Mouse (Mus musculus): ENCODE measurements around the gene Capn11. TPM values are rescaled to one million over a fixed set of nuclear protein-coding genes. Genes with fewer than 3 reads are reported as not detected.

The Capn11 gene
- polyA plus RNA-seq, 1 experiment from 2014 or later, result 0.33 TPM

DNA sequence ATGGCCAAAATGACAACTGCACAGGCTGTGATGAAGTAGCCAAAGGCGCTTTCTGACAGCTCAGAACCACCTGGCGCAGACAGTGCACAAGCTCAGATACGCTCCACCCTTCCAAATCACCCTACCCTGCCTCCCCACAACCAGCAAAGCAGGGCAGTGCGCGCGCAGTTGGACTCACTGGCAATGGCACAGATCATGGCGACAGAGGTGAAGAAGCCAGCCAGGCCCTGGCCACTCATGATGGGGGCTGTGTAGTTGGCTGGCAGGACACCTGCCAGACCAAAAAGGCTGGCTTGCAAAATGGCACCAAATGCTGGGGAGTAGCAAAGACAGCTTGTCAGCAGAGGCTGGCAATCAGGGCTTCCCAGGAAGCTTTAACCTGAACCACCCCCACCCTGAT, 69.9 kb downstream of the Capn11 start:
- Histone ChIP-seq H3K9me3 (peaks cover 7% of the 10 kb centered on the region; the same call in 1 of the 2 replicates), H3K27me3 (replicated peaks) (peaks cover 2% of the 10 kb centered on the region; the same call in 1 of the 2 replicates), H3K9ac (no peak overlapping the region), H3K36me3 (peaks cover 43% of the 10 kb centered on the region), H3K4me2 (no peak overlapping the region), H3K4me1 (peaks cover 55% of the 10 kb centered on the region), H3K4me3 (no peak overlapping the region), H3K27ac (replicated peaks) (no peak overlapping the region)
- 95% methylated on average over 7 of the region's 7 CpGs for WGBS
- ATAC-seq (ENCODE audit: extremely low read depth, insufficient number of reproducible peaks, low FRiP score, low TSS enrichment), result no peak

DNA sequence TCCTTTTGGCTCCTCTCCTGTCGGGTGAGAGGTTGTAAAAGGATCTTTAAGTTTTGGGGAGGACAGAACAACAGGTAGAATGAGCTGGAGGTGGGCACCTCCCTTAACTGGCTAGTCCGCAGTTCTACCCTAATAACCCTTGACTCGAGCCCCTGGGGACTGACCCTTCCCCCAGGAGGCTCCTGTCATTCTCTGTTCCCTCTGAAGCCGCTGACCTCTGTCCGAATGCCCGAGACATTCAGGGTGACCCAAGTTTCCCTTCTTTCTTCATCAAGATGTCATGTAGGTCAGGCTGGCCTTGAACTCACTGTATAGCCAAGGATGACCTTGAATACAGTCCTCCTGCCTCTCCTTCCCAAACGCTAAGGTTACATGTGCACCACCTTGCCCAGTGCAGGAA, 70.8 kb downstream of the Capn11 start:
- Histone ChIP-seq H3K27ac (replicated peaks) (no peak overlapping the region), H3K9ac (no peak overlapping the region), H3K36me3 (peaks cover 43% of the 10 kb centered on the region), H3K4me3 (no peak overlapping the region), H3K27me3 (replicated peaks) (no peaks in the 10 kb centered on the region), H3K9me3 (peaks cover 7% of the 10 kb centered on the region; the same call in 1 of the 2 replicates), H3K4me1 (peaks cover 55% of the 10 kb centered on the region), H3K4me2 (no peak overlapping the region)
- 93% methylated on average over 7 of the region's 7 CpGs for WGBS
- ATAC-seq (ENCODE audit: extremely low read depth, insufficient number of reproducible peaks, low FRiP score, low TSS enrichment), result no peak

DNA sequence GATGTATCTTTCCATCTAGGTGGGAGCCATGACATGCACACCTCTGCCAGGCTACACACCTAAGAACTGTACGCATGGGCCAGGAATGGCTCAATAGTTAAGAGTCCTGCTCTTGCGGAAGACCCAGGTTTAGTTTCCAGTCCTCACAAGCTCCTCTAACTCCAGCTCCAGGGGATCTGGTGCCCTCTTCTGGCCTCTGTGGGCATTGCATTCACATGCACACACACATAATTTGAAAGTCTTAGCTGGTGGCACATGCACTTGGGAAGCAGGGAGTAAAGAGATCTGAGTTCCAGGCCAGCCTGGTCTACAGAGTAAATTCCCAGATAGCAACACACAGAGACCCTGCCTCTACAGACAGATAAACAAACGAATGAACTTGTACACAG, 72.7 kb downstream of the Capn11 start:
- no peak overlapping the region for H3K9ac ChIP-seq
- H3K4me1 ChIP-seq, result peaks cover 47% of the 10 kb centered on the region
- 93% methylated on average over 3 of the region's 3 CpGs for WGBS
- peak overlapping the region; percentile 95; the same call in 1 of the 2 replicates for H3K27ac ChIP-seq (replicated peaks)
- H3K9me3 ChIP-seq, result peaks cover 7% of the 10 kb centered on the region; the same call in 1 of the 2 replicates
- no peaks in the 10 kb centered on the region for H3K27me3 ChIP-seq (replicated peaks)
- H3K4me2 ChIP-seq, result no peak overlapping the region
- no peak for ATAC-seq (ENCODE audit: extremely low read depth, insufficient number of reproducible peaks, low FRiP score, low TSS enrichment)
- H3K36me3 ChIP-seq, result peaks cover 43% of the 10 kb centered on the region
- H3K4me3 ChIP-seq, result no peak overlapping the region

DNA sequence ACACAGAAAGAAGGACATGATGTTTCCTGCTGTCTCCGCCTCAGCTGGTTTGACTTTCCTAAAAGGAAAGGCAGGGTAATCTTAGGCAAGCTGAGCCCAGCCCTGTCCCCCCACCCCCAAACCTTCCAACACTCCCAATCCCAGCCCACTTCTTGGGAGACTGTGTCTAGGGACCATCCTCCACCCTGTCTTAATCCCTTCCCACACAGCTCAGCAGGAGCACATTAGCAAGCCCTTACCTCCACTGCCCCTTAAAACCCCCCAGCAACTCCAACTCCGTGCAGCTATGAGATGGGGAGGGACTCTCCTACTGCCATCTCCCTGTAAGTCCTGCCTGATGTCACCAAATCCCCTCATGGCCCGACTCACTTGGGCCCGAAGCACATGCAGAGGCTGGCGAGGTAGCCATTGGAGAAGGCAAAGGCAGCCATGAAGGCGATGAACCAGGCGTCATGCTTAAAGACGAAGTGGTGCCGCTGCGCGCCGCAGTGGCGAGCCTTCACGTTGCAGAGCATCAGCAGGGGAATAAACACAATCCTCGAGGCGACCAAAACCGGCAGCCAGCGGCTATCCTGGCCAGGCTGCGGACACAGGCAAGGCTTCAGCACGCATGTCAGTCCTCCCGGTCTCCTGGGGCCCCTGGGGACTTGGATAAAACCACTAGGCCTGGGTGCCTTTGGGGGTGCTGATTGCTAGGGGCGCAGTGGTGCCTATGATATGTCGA, 73.2 kb downstream of the Capn11 start:
- Histone ChIP-seq H3K4me3 (no peak overlapping the region), H3K9me3 (peaks cover 7% of the 10 kb centered on the region; the same call in 1 of the 2 replicates), H3K27me3 (replicated peaks) (no peaks in the 10 kb centered on the region)

GRCm38 (mm10) chr17:45584939-45585678, 74.0 kb downstream of the Capn11 start:
- WGBS, result 8% methylated on average over 14 of the region's 14 CpGs
- Histone ChIP-seq H3K27ac (replicated peaks) (peak overlapping the region; percentile 95), H3K9me3 (peaks cover 7% of the 10 kb centered on the region; the same call in 1 of the 2 replicates), H3K4me1 (peaks cover 46% of the 10 kb centered on the region), H3K27me3 (replicated peaks) (no peaks in the 10 kb centered on the region), H3K9ac (peak overlapping the region; percentile 60), H3K4me2 (peak overlapping the region; percentile 45), H3K4me3 (peak overlapping the region; percentile 17; the same call in 1 of the 2 replicates), H3K36me3 (peaks cover 41% of the 10 kb centered on the region)
- peak; percentile 53; the same call in 1 of the 2 replicates for ATAC-seq (ENCODE audit: extremely low read depth, insufficient number of reproducible peaks, low FRiP score, low TSS enrichment)

More for the DNA sequence above, 73.2 kb downstream of the Capn11 start:
- Histone ChIP-seq H3K9ac (peak overlapping the region; percentile 44), H3K4me1 (peaks cover 46% of the 10 kb centered on the region), H3K36me3 (peaks cover 43% of the 10 kb centered on the region), H3K4me2 (peak overlapping the region; percentile 45; the same call in 1 of the 2 replicates), H3K27ac (replicated peaks) (peak overlapping the region; percentile 95)
- no peak for ATAC-seq (ENCODE audit: extremely low read depth, insufficient number of reproducible peaks, low FRiP score, low TSS enrichment)
- WGBS, result 63% methylated on average over 23 of the region's 23 CpGs

- WGBS, result 29% methylated on average over 12 of the region's 12 CpGs
- H3K9ac ChIP-seq, result peak overlapping the region; percentile 60
- peak; percentile 45 for ATAC-seq (ENCODE audit: extremely low read depth, insufficient number of reproducible peaks, low FRiP score, low TSS enrichment)
- H3K4me1 ChIP-seq, result peaks cover 46% of the 10 kb centered on the region
- peak overlapping the region; percentile 45 for H3K4me2 ChIP-seq
- H3K27me3 ChIP-seq (replicated peaks), result no peaks in the 10 kb centered on the region
- peak overlapping the region; percentile 17; the same call in 1 of the 2 replicates for H3K4me3 ChIP-seq
- peaks cover 7% of the 10 kb centered on the region; the same call in 1 of the 2 replicates for H3K9me3 ChIP-seq
- H3K27ac ChIP-seq (replicated peaks), result peak overlapping the region; percentile 95
- H3K36me3 ChIP-seq, result peaks cover 33% of the 10 kb centered on the region
Measured at GRCm38 (mm10) chr17:45584096-45584896, 74.8 kb downstream of the Capn11 start.

DNA sequence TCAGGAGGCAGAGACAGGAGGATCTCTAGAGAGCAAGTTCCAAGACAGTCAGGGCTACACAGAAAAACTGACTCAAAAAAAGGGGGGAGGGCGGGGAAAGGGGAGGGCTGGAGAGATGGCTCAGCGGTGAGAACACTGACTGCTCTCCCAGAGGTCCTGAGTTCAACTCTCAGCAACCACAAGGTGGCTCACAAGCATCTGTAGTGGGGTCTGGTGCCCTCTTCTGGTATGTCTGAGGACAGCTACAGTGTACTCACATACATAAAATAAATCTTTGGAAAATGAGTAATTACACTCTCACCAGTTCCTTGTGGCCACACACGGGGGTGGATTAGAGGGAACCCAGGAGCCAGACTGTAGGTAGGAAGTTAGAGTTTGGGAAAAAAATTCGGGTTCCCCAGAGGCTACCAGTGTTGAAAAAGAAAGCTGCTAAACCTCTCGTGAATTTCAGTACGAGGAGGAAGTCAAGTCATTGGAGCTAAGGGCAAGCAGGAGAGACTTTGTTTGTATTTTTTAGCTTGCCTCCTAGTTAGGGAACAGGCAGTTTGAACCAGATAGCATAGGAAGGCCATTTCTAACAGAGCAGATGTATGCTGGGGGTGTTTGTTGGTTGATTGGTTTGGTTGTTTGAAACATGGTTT, 76.3 kb downstream of the Capn11 start:
- Histone ChIP-seq H3K27ac (replicated peaks) (0 out of 2 replicates have a peak overlapping the region, but pooled peaks have one; percentile 95), H3K9ac (no peak overlapping the region), H3K27me3 (replicated peaks) (no peaks in the 10 kb centered on the region), H3K36me3 (peaks cover 19% of the 10 kb centered on the region), H3K4me2 (no peak overlapping the region), H3K9me3 (peaks cover 7% of the 10 kb centered on the region; the same call in 1 of the 2 replicates), H3K4me3 (no peak overlapping the region), H3K4me1 (peaks cover 56% of the 10 kb centered on the region)
- ATAC-seq (ENCODE audit: extremely low read depth, insufficient number of reproducible peaks, low FRiP score, low TSS enrichment), result no peak
- WGBS, result 62% methylated on average over 6 of the region's 6 CpGs

DNA sequence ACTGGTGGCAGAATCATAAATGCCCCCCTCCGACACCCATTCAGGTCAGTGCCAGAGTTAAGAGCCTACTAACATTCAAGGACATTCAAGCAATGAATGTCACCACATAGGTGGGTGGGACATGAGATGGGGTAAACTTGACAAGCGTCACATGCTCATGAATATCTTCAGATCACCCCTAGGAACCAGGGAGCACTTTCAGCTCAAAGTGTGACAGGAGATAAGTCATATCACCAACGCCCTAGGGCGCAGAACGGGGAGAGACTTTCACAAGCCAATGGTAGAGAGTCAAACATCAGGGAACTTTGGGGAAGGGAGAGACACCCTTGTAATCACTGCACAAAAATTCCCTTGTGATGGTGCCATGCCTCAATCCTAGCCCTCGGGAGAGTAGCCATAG, 76.9 kb downstream of the Capn11 start:
- WGBS, result 68% methylated on average over 6 of the region's 6 CpGs
- peaks cover 7% of the 10 kb centered on the region; the same call in 1 of the 2 replicates for H3K9me3 ChIP-seq
- peaks cover 59% of the 10 kb centered on the region for H3K4me1 ChIP-seq
- peaks cover 12% of the 10 kb centered on the region for H3K36me3 ChIP-seq
- no peak overlapping the region for H3K4me3 ChIP-seq
- no peak for ATAC-seq (ENCODE audit: extremely low read depth, insufficient number of reproducible peaks, low FRiP score, low TSS enrichment)
- H3K4me2 ChIP-seq, result no peak overlapping the region
- no peaks in the 10 kb centered on the region for H3K27me3 ChIP-seq (replicated peaks)
- H3K9ac ChIP-seq, result no peak overlapping the region
- H3K27ac ChIP-seq (replicated peaks), result peak overlapping the region; percentile 59; the same call in 1 of the 2 replicates

DNA sequence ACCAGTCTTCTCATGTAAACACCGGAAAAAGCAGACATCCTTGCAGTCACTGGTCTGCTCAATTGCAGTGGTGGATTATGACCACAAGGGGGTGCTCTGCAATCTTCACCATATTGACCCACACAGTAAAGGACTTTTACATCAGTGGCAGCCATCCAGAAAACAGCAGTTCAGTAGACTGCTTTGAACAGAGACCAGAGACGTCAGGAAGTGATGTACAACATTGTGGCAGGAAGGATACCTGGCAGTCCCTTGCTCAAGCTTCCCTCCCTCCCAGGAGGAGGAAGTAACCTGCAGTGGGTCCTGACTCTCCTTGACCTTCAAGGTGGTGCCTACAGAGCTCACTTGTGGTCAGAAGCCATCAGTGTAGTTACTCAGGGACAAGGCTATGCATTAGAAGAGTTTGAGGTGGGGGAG, 77.5 kb downstream of the Capn11 start:
- no peak for ATAC-seq (ENCODE audit: extremely low read depth, insufficient number of reproducible peaks, low FRiP score, low TSS enrichment)
- WGBS, result 12% methylated on average over 2 of the region's 2 CpGs
- Histone ChIP-seq H3K4me2 (no peak overlapping the region), H3K9me3 (peaks cover 3% of the 10 kb centered on the region; the same call in 1 of the 2 replicates), H3K27me3 (replicated peaks) (no peaks in the 10 kb centered on the region), H3K9ac (no peak overlapping the region), H3K4me1 (peaks cover 59% of the 10 kb centered on the region), H3K27ac (replicated peaks) (peak overlapping the region; percentile 59), H3K4me3 (no peak overlapping the region), H3K36me3 (peaks cover 6% of the 10 kb centered on the region)

- H3K9ac ChIP-seq, result peak overlapping the region; percentile 33; the same call in 1 of the 2 replicates
- H3K4me3 ChIP-seq, result no peak overlapping the region
- H3K4me1 ChIP-seq, result peaks cover 56% of the 10 kb centered on the region
- 32% methylated on average over 12 of the region's 12 CpGs for WGBS
- no peaks in the 10 kb centered on the region for H3K9me3 ChIP-seq
- no peak for ATAC-seq (ENCODE audit: extremely low read depth, insufficient number of reproducible peaks, low FRiP score, low TSS enrichment)
- H3K36me3 ChIP-seq, result peaks cover under 1% of the 10 kb centered on the region; the same call in 1 of the 2 replicates
- H3K27me3 ChIP-seq (replicated peaks), result no peaks in the 10 kb centered on the region
- H3K4me2 ChIP-seq, result 0 out of 2 replicates have a peak overlapping the region, but pooled peaks have one; percentile 4
- peak overlapping the region; percentile 59 for H3K27ac ChIP-seq (replicated peaks)
Measured at GRCm38 (mm10) chr17:45580958-45581477, 78.1 kb downstream of the Capn11 start.
